Mouse (Mus musculus) right cerebral cortex, postnatal 4 days (tissue): Measurements from ENCODE around the gene Armh4.
"Not testable (repeated sequence)": the region's sequence is repeated elsewhere in the genome, so short reads cannot be mapped to it uniquely, and the experiment has no call there.

Experiments
- DNase-seq: peaks from one replicate; pipeline ENCODE4 v3.0.0-alpha.2; 2022

Gene Armh4

DNA sequence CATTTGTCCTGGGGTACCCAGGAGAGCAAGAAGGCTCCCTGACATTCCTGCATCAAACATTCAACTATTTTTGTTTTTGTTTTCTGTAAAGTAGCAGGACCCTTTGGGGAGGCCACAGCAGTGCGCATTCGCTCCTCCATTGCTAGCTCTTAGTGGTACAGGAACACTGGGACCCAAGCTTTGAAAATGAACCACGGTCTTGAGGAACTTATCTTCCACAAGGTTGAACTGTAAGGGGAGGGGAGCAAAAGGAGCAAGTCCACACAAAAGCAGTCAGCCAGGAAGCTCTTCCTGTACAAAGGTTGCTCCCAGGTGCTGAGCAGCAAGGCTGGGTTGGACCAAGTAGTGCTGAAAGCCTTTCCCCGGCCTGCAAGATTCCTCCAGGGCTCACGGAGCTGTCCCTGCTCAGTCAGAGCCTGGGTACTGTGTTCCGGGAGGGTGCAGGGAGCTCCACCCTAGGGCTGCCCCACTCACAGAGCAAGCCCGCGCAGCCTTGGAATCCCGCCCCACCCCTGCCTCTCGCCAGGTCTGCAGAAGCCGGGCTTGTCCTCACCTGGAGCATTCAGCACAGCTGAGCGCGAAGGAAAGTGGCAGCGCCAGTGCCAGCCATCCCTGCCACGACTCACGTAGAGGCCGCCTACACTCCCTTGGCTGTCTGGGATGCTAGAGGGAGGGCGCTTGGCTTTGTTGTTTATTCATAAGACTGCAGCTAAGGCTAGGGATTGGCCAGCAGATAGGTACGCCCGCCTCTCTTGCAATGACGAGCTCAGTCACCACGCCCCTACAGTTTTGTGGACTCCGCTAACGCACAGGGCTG is at the start of gene Armh4:
Armh4 (minus strand) TSS at position 669 of the 817 bp plus-strand sequence.
- DNase-seq: peak; percentile 68

DNA sequence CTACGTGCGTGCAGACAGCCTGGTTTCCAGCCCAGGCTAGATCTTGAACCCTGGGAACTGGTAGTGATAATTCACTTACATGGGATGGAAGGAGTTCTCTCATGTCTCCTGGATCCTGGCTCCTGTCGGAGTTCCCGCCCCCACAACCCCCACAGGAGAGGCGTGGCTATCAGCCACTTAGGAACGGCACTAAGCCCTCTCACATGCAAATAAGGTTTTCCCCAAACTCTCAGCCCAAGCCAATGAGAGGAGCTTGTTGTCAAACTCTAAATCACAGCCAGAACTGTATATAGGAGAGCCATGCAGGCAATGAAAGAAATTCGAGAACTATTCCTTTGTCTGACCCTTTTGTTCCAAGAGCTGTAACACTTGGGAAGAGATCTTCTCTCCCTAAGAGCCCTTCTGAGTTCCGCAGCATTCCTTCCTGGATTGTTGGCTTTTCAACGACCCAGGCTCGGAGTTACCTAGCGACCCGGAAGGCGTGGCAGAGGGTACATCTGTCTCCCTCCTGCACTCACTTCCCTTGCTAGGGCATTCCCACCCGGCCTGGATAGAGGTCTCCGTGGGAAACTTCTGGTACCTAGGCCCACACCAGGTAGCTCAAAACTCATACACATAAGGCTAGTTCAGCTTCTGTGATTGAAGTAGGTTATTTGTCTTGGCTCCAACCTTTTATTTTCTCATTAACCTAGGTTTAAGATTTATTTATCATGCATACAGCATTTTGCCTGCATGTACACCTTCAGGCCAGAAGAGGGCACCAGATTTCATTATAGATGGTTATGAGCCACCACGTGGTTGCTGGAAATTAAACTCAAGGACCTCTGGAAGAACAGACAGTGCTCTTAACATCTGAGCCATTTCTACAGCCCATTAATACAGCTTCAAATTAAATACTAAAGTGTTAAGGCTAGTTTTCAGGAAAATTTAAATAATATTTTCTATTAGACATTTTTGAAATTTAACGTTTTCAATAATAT is 46.3 kb upstream of the Armh4 start:
- peak; percentile 5 for DNase-seq

DNA sequence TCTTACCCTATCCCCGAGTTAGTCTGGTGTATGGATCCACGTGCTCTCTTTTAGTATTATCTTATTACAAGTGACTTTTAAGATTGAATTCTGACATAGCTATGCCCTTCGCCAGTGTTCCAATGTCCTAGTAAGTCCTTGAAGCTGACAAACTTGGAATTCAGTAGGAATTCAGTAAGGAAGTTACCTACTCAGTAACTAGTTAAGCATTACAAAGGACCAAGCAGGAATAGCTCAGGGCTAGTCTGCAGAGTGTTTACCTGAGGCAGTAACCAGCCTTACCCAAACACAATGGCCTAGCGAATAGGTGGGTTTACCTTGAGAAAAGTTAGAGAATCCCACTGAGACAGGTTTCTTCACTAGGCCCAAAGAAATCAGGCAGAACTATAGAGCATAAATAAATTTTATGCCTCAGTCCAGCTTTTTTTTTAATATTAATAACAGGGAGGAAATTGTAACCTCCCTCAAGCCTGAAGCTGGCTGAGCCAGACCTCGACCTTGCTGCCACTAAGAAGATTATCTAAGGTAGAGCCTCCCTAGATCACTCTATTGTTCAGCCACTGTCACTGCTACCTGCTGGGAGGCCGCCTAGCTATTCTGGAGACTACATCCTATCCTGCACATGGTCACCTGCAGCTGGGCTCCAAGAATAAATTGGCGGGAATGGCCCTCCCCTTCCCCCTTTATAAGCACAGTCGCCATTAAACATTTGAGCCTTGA is 36.7 kb upstream of the Armh4 start:
- DNase-seq: not testable (repeated sequence)

DNA sequence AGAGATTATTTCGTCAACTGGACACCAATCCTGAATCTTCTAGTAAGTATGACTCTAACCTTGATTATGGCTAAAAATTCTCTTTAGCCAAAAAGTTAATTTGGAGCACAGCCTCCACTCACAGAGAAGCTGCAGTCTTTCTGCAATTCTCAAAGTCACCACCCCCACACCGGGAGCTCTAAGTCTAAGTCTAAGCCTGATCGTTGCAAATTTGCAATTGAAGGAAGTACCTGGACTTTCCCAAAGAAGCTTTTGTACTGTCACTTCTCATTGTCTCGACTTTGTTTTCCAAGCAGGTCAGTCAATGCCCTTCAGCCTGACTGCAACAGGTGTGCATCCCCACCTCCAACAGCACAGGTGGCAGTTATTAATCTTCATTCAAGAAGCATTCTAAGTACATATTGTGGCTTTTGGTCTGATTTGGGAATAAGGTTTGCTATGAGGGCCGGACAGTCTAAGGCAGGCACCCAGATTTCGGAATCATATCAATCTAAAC is 35.6 kb upstream of the Armh4 start:
- DNase-seq: not testable (repeated sequence)

DNA sequence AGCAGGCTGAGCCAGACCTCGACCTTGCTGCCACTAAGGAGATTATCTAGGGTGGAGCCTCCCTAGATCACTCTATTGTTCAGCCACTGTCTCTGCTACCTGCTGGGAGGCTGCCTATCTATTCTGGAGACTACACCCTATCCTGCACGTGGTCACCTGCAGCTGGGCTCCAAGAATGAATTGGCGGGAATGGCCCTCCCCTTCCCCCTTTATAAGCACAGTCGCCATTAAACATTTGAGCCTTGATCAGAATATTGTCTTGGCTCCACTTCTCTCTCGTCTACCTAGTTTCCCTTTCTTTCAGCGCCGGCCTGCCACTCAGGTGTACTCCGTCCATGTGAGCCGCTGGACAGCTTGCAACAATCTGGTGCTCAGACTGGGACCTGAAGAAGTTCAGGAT is 29.8 kb upstream of the Armh4 start:
- not testable (repeated sequence) for DNase-seq

DNA sequence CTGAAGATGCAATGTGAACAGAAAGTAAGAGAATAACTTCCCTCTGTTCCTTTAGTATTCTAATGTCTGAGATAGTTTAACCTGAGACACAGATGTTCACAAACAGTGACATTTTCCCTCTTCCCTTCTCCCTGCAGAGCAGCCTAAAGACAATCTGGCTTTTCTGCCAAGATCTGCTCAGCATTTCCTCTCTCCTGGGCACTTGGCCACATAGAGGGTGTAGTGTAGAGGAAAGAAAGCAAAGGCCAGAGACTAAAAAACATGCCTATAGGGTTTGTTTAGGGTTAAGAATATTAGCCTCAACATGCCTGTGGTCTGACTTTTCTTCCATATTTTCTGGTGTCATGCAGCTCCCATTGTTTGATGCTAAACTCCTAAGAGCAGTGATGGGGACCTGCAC is 21.9 kb upstream of the Armh4 start:
- DNase-seq: not testable (repeated sequence)

DNA sequence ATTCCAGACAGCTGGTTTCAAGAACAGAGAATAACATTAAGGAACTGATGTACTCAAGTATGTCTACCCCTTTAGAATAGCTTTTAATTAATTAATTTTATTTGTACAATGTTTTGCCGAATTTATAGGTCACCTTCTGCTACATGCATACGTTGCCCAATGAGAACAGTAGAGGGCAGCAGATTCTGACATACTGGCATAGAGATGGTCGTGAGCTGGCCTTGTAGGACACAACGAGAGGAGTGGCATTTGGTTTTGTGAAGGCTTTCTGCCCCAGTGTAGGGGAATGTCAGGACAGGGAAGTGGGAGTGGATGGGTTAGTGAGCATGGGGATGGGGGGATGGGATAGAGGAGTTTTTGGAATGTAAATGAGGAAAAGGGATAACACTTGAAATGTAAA is 18.3 kb upstream of the Armh4 start:
- peak; percentile 6 for DNase-seq

DNA sequence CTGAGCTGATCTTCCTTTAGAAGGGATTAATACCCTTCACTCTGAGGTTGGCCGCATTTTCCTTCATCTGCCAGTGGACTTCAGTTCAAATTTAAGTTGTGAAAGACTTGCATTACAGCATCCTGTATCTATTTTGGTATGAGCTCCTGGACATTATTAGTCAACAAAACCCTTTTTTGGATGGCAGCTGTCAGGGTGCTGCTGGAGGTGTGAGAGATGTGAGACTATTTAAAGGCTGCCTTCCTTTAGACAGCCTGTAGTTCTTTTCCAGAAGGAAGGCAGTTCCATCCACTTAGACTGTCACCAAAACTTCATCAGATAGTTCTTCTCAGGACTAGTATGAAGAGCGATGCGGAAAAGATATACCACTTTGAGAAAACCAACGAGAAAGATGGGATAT is 10.8 kb upstream of the Armh4 start:
- no peak for DNase-seq

DNA sequence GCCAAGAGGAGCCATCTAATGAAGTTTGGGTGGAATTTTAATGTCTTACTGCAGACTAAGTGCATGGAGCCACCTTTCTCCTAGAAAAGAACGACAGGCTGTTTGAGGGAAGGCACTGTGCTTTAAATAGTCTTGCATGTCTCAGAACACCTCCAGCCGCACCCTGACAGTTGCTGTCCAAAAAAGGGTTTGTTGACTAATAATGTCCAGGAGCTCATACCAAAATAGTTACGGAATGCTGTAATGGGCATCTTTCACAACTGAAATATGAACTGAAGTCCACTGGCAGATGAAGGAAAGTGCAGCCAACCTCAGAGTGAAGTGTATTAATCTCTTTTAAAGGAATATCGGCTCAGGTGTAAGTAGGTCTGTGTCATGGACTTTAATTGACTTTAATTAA is 7.4 kb upstream of the Armh4 start:
- DNase-seq: no peak

DNA sequence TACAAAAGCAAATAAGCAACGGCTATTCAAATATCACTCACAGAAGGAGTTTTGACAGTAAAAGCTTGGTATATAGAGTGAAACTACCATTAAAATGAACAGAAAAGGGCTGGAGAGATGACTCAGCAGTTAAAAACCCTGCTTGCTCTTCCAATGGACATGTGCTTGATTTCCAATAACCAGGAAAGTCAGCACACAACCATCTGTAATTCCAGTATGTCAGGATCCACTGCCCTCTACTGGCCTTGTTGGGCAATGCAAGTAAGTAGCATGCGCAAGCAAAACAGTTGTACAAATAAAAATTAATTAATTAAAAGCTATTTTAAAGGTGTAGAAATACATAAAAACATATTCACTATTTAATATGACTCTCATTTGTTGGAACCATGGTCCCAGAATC is 2.6 kb upstream of the Armh4 start:
- DNase-seq: peak; percentile 70

DNA sequence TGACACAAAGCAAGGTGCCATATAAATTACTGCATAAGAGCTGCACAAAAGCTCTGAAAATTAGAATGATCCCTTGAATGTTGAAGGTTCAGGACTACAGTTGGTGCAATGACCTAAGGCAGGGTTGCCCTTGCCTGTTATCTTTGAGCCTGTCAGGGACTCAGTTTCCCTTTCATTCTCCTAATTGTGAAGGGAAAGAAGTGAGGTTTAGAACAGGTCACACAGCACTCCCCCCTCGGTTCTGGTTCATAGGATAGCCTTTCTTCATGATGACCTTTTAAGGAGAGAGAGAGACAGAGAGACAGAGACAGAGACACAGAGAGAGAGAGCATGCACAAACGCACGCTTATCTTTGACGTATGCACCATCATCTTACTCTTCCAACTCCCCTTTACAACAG is 683 bp upstream of the Armh4 start:
- no peak for DNase-seq

DNA sequence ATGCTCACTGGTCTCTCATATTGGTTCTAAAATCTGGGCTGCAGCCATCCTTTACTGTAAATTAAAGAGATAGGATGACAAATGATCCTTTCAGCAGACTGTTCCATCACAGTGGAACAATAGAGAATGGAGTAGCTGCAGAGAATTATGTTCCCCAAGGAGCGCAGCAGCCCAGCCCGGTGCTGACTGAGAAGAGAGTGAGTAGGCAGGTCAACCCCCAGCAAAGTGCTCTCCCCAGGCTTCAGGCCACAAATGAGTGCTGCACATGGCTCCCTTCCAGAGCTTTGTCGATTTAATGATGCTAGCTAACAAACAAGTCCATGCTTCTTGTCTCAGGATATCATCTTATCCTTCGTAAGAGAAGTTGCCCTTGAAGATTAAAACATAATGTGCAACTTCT is 2.8 kb downstream of the Armh4 start:
- no peak for DNase-seq

DNA sequence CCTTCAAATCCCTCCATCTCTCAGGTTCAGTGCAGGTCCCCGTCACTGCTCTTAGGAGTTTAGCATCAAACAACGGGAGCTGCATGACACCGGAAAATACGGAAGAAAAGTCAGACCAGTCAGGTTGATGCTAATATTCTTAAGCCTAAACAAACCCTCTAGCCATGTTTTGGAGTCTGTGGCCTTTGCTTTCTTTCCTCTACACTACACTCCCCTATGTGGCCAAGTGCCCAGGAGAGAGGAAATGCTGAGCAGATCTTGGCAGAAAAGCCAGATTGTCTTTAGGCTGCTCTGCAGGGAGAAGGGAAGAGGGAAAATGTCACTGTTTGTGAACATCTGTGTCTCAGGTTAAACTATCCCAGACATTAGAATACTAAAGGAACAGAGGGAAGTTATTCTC is 5.6 kb downstream of the Armh4 start:
- not testable (repeated sequence) for DNase-seq

DNA sequence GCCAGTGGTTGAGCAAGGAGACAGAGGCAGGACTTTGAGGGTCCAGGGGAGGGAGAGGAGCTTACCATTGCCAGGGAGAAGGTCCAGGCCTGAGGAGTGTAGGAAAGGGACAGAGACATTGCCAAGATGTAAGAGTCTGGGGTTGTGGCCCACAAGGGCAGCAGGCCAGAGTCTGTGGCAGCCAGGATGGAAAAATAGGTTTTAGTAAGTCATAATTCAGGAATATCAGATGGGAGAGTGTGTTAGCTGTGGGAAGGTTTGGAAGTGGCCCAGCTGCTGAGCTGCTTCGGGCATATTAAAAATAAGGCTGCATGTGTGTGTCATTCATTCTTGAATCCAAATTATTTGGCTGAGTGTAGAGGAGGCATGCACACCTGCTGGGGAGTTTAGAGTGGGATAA is 11.4 kb downstream of the Armh4 start:
- no peak for DNase-seq

DNA sequence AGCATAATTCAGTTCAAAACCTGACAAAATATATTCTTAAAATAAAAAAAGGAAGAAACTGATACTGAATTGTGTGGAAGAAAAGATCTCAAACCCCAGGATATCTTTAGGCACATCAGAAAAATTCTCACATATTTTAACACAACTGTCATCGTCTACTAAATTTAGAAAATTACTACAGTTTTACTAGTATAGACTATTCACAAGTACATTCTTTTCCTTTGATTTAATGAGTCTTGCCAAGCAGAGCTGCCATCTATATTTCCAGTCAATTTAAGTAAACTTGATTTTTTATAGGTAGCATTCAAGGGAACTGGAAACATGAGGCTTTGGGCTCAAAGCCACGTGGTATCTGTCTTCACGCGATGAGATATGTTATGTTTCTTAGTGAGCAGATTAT is 16.6 kb downstream of the Armh4 start:
- peak; percentile 10 for DNase-seq

DNA sequence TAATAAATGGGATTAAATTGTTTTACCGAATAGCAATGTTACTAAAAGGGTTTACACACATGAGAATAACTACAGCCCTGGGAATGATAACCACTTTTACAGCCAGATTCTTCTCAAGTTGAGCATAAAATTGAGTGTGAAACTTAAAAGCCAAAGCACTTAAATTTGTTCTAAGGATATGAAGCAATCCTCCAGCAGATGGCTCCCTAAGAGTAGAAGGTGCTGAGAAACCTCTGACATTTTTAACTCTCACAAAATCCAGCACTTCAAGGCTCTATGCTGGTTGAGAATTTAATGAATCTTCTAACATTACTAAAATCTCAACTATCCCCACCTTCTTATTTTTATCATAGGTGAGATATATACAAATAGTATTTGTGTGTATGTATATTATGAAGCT is 27.3 kb downstream of the Armh4 start:
- no peak for DNase-seq

DNA sequence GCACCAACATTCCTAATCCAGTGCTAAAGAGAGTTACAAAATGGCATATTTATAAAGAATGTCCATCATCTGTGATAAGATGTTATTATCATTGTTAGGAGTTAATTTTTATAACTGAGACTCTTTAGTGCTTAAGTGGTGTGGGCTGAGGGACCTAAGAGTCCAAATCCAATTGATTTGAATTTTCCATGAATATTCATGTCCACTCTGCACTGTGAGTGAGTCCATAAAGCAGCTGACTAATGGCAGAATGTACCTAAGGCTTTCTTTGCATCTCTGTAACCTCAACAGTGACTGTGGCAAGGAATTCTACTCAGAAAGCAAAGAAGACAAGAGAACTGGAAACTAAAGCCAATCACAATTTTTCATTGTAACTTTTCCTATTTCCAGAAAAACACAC is 30.6 kb downstream of the Armh4 start:
- DNase-seq: no peak

DNA sequence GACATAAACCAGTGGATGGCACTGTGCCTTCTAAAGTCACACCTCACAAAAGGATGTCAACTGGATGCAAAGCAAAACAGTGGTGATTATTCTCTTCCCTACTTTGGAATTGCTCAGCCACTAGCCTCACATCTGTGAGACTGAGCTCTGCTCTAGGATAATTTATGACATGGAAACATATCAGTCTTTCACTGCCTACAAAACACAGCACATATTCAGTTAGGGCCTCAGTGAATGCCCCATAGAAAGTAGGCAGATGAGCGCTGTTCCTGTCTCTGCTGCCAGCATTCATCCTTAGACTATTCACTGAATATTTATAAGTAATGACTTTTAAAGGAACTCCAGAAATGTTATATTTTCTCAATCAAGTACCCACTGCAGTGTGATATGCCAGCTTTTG is 37.3 kb downstream of the Armh4 start:
- no peak for DNase-seq

DNA sequence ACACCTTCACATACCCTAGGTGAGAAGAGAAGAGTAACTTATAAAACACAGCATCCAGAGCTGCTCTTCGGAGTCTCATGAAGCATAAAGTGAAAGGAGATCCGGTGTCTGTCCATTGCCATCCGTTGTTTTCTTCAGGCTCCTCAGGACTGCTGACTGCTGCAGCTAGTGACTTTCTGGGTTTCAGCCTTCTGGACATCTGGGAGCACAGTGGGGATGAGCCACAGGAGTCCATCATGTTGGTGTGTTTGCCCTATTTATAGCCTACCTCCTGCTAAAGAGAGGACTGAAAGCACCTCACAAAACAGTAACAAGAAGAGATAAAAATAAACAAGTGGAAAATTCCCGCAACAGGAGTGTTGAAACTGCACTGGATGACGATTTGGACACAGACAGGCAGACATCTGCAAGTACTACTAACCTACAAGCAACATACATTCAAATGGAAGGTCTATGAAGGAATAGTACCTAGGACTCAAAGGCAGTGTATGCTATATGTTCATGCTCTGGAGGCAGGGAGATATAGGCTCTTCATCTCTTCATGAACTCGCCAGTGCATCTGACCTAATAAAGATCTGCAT is 39.1 kb downstream of the Armh4 start:
- DNase-seq: no peak

DNA sequence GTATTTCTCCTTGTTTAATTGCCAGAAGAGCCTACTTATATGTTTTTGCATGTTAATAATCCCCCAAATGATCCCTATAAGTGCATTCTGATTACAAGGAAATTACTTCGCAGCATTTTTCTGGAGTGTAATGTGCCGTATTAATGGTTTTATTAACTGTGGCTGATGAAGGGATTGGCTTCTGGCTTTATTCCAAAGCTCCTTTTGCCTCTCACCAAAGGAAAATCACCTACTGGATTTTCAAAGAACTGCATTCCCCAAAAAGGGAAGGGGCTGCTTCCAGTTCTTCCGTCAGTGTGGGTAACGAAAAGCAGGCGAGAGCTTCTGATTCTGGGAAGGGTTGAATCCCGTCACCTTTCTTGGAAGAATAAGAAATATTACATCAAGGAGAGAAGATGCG is 43.9 kb downstream of the Armh4 start:
- DNase-seq: no peak

DNA sequence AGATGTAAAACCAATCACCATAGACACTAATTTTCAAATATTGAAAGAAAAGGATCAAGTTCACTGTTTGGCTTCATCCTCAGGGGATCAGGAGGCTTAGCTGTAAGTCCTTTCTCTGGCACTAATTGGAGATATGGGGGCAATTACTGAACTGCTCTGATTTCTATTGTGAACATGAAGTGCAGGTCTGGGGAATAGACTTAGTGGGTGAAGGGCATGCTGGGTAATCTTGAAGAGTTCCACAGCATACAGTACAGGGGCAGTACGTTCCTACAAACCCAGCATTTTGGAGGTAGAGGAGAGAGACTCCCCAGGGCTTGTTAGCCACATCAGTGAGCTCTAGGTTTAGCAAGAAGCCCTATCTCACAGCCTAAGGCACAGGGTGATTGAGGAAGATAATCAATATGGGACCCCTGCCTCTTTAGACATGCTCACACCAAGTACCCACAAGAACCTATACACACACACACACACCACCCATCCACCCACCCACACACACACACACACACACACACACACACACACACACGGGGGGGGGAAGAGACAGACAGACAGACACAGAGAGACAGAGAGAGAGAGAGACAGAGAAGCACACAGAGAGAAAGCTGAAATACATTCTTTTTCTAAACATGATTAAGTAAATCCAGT is 44.6 kb downstream of the Armh4 start:
- DNase-seq: no peak

DNA sequence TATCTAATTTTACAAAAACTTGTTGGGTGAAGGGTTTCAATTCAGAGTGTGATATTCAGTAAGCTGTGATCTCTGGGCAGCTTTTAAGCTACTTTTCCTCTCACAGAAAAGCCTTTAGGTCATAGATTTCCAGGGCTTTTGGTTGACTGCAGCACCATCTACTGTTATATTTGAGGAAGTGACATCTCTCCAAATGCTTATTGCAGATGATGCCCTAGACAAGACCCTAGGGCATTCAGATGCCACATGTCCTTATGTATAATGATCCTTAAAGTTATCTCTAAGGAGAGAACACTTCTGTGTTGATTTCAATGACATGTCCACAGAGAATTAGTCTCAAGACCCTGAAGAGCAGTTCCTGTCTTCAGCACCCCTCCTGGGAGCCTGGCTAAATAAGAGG is 49.2 kb downstream of the Armh4 start:
- DNase-seq: no peak
